Mouse (Mus musculus): ENCODE measurements around the gene Ncoa3. TPM values are rescaled to one million over a fixed set of nuclear protein-coding genes. Genes with fewer than 3 reads are reported as not detected.

Gene Ncoa3
- polyA plus RNA-seq, 2 experiments = 3.3 to 4.4 TPM

GRCm38 (mm10) chr2:166112986-166113385 is 120.5 kb downstream of the Ncoa3 start:
- H3K4me2 ChIP-seq (ENCODE audit: low read depth) = no peak overlapping the region
- TF ChIP-seq CTCF (IDR thresholded peaks at IDR 0.05; ENCODE audit: low read depth) = no peak
- no peak for TF ChIP-seq EP300 (IDR thresholded peaks at IDR 0.05; ENCODE audit: low read depth)
- DNase-seq (ENCODE audit: low read depth in 3 of 3, low spot score in 3 of 3) (no peak), ATAC-seq (ENCODE audit: insufficient read depth) (no peak)
- H3K4me3 ChIP-seq (ENCODE audit: insufficient read depth in 1 of 2, low read depth in 2 of 2, low read length in 2 of 2) = no peak overlapping the region
- H3K4me1 ChIP-seq (replicated peaks; ENCODE audit: control insufficient read depth in 2 of 2, insufficient read depth in 2 of 2, low read length in 1 of 2) = no peaks in the 10 kb centered on the region
- no peaks in the 10 kb centered on the region for H3K36me3 ChIP-seq (replicated peaks; ENCODE audit: control insufficient read depth, insufficient read depth, low read depth)
- 76% methylated on average over 11 of the region's 11 CpGs for whole genome bisulfite sequencing (ENCODE audit: insufficient replicate concordance)
- H3K9ac ChIP-seq (replicated peaks) = no peak overlapping the region
- no peak overlapping the region for H3K27ac ChIP-seq
- no peaks in the 10 kb centered on the region for H3K9me3 ChIP-seq (ENCODE audit: control insufficient read depth, low read length)
- H3K27me3 ChIP-seq (ENCODE audit: control insufficient read depth, insufficient read depth, low read length) = no peaks in the 10 kb centered on the region

- no peak for DNase-seq (ENCODE audit: low read depth in 3 of 3, low spot score in 3 of 3)
- Histone ChIP-seq H3K4me3 (ENCODE audit: insufficient read depth in 1 of 2, low read depth in 2 of 2, low read length in 2 of 2) (no peak overlapping the region), H3K27me3 (ENCODE audit: control insufficient read depth, insufficient read depth, low read length) (no peaks in the 10 kb centered on the region), H3K9me3 (ENCODE audit: control insufficient read depth, low read length) (no peaks in the 10 kb centered on the region), H3K9ac (replicated peaks) (no peak overlapping the region), H3K36me3 (replicated peaks; ENCODE audit: control insufficient read depth, insufficient read depth, low read depth) (no peaks in the 10 kb centered on the region), H3K4me2 (ENCODE audit: low read depth) (no peak overlapping the region), H3K27ac (no peak overlapping the region), H3K4me1 (replicated peaks; ENCODE audit: control insufficient read depth in 2 of 2, insufficient read depth in 2 of 2, low read length in 1 of 2) (no peaks in the 10 kb centered on the region)
- no peak for ATAC-seq (ENCODE audit: insufficient read depth)
- 69% methylated on average over 15 of the region's 15 CpGs for WGBS (ENCODE audit: insufficient replicate concordance)
- TF ChIP-seq CTCF (IDR thresholded peaks at IDR 0.05; ENCODE audit: low read depth) = no peak
- TF ChIP-seq EP300 (IDR thresholded peaks at IDR 0.05; ENCODE audit: low read depth) = no peak
Observed at GRCm38 (mm10) chr2:166115571-166116277, 123.3 kb downstream of the Ncoa3 start.

DNA sequence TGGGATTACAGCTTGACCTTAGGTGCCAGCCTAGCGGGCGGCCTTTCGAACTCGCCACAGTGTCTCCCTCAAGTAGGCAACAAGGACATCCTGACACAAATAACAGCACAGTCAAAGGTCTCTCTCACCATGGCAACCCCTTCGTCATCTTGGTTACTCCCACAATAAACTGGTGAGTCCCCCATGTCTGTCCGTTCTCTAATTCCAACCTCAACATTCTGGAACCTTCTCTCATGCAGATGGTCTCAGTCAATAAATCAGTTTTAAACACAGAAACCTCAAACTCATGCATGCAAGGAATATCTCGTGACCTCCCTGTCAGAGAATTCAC is 123.8 kb downstream of the Ncoa3 start:
- TF ChIP-seq CTCF (IDR thresholded peaks at IDR 0.05; ENCODE audit: low read depth) (no peak), EP300 (IDR thresholded peaks at IDR 0.05; ENCODE audit: low read depth) (no peak)

GRCm38 (mm10) chr2:166116704-166117103 is 124.3 kb downstream of the Ncoa3 start:
- Histone ChIP-seq H3K4me2 (ENCODE audit: low read depth) (no peak overlapping the region), H3K9ac (replicated peaks) (no peak overlapping the region), H3K4me3 (ENCODE audit: insufficient read depth in 1 of 2, low read depth in 2 of 2, low read length in 2 of 2) (no peak overlapping the region), H3K4me1 (replicated peaks; ENCODE audit: control insufficient read depth in 2 of 2, insufficient read depth in 2 of 2, low read length in 1 of 2) (no peaks in the 10 kb centered on the region), H3K27me3 (ENCODE audit: control insufficient read depth, insufficient read depth, low read length) (no peaks in the 10 kb centered on the region), H3K27ac (no peak overlapping the region), H3K9me3 (ENCODE audit: control insufficient read depth, low read length) (no peaks in the 10 kb centered on the region), H3K36me3 (replicated peaks; ENCODE audit: control insufficient read depth, insufficient read depth, low read depth) (no peaks in the 10 kb centered on the region)
- ATAC-seq (ENCODE audit: insufficient read depth) (no peak), DNase-seq (ENCODE audit: low read depth in 3 of 3, low spot score in 3 of 3) (no peak)
- 83% methylated on average over 16 of the region's 16 CpGs for WGBS (ENCODE audit: insufficient replicate concordance)
- TF ChIP-seq CTCF (IDR thresholded peaks at IDR 0.05; ENCODE audit: low read depth) (no peak), EP300 (IDR thresholded peaks at IDR 0.05; ENCODE audit: low read depth) (no peak)

More for the DNA sequence above, 123.8 kb downstream of the Ncoa3 start:
- no peaks in the 10 kb centered on the region for H3K27me3 ChIP-seq (ENCODE audit: control insufficient read depth, insufficient read depth, low read length)
- H3K9ac ChIP-seq (replicated peaks) = no peak overlapping the region
- H3K4me2 ChIP-seq (ENCODE audit: low read depth) = no peak overlapping the region
- no peak overlapping the region for H3K27ac ChIP-seq
- no peaks in the 10 kb centered on the region for H3K36me3 ChIP-seq (replicated peaks; ENCODE audit: control insufficient read depth, insufficient read depth, low read depth)
- DNase-seq (ENCODE audit: low read depth in 3 of 3, low spot score in 3 of 3) (no peak), ATAC-seq (ENCODE audit: insufficient read depth) (no peak)
- no peaks in the 10 kb centered on the region for H3K9me3 ChIP-seq (ENCODE audit: control insufficient read depth, low read length)
- no peaks in the 10 kb centered on the region for H3K4me1 ChIP-seq (replicated peaks; ENCODE audit: control insufficient read depth in 2 of 2, insufficient read depth in 2 of 2, low read length in 1 of 2)
- WGBS (ENCODE audit: insufficient replicate concordance) = 70% methylated on average over 7 of the region's 7 CpGs
- H3K4me3 ChIP-seq (ENCODE audit: insufficient read depth in 1 of 2, low read depth in 2 of 2, low read length in 2 of 2) = no peak overlapping the region

DNA sequence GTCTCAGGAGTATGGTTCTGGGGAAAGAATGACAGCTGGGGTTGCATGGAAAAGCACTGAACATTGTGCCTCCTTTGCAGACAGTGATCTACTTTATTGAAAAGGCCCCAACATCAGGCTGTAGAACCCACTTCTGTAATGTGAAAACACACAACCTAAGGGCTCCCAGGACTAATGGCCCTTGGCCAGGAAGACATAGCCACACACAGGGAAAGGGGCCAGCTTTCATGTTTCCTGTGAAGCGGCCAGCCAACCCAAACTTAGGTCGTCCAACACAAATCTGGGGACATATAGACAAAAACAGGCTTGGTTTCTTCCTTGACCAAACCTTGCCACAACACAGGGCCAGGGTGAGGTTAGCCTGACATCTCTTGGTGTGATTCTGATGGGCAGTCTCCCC is 127.6 kb downstream of the Ncoa3 start:
- Histone ChIP-seq H3K9me3 (ENCODE audit: control insufficient read depth, low read length) (no peaks in the 10 kb centered on the region), H3K4me1 (replicated peaks; ENCODE audit: control insufficient read depth in 2 of 2, insufficient read depth in 2 of 2, low read length in 1 of 2) (no peaks in the 10 kb centered on the region), H3K36me3 (replicated peaks; ENCODE audit: control insufficient read depth, insufficient read depth, low read depth) (no peaks in the 10 kb centered on the region), H3K9ac (replicated peaks) (no peak overlapping the region), H3K4me2 (ENCODE audit: low read depth) (no peak overlapping the region), H3K27ac (no peak overlapping the region), H3K4me3 (ENCODE audit: insufficient read depth in 1 of 2, low read depth in 2 of 2, low read length in 2 of 2) (no peak overlapping the region), H3K27me3 (ENCODE audit: control insufficient read depth, insufficient read depth, low read length) (no peaks in the 10 kb centered on the region)
- no peak for TF ChIP-seq EP300 (IDR thresholded peaks at IDR 0.05; ENCODE audit: low read depth)
- no peak for ATAC-seq (ENCODE audit: insufficient read depth)
- DNase-seq (ENCODE audit: low read depth in 3 of 3, low spot score in 3 of 3) = no peak
- WGBS (ENCODE audit: insufficient replicate concordance) = 50% methylated on average over 2 of the region's 2 CpGs

Measured in liver, embryonic 14.5 days (tissue).